Mouse (Mus musculus): ENCODE measurements around the gene Tor2a. TPM values are rescaled to one million over a fixed set of nuclear protein-coding genes. Genes with fewer than 3 reads are reported as not detected.

Gene Tor2a
- polyA plus RNA-seq, 1 experiment from 2014 or later = 57.2 TPM

DNA sequence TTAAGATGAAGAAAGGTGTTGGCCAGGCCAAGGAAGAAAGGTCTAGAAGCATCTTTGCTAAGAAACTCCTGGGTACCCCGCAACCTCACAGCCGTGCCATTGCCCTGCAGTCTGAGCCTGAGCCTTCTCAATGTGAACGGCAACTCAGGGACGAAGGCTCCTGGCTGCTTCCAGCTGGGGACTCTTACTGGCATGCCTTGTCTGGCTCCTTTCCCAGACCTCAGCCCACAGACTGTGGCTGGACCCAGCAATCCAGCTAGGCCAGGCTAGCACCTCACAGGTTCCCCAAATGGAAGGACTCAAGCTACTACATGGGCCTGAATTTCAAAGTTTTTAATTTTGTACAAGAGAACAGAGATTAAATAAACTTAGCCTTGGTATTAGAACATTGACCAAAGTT lies 4.8 kb downstream of the Tor2a start:
- Histone ChIP-seq H3K27me3 (replicated peaks; ENCODE audit: control insufficient read depth, insufficient read depth, low read length) (no peaks in the 10 kb centered on the region), H3K9ac (ENCODE audit: low read depth, low read length) (no peak overlapping the region), H3K27ac (ENCODE audit: low read depth, low read length) (no peak overlapping the region), H3K4me3 (ENCODE audit: low read depth, low read length) (no peak overlapping the region), H3K9me3 (ENCODE audit: control insufficient read depth, low read length) (no peaks in the 10 kb centered on the region), H3K4me2 (no peak overlapping the region), H3K4me1 (replicated peaks; ENCODE audit: control insufficient read depth, insufficient read depth, low read length) (0 out of 2 replicates have a peak, but pooled peaks cover 3% of the 10 kb centered on the region), H3K36me3 (ENCODE audit: control insufficient read depth, insufficient read depth, low read length) (peaks cover 12% of the 10 kb centered on the region)
- DNase-seq (ENCODE audit: low spot score) (no peak), ATAC-seq (replicated peaks; ENCODE audit: low FRiP score) (no peak)
- WGBS = 87% methylated on average over 4 of the region's 4 CpGs

- Histone ChIP-seq H3K27ac (ENCODE audit: low read depth, low read length) (no peak overlapping the region), H3K36me3 (ENCODE audit: control insufficient read depth, insufficient read depth, low read length) (peaks cover 12% of the 10 kb centered on the region), H3K4me2 (no peak overlapping the region), H3K9ac (ENCODE audit: low read depth, low read length) (no peak overlapping the region), H3K4me1 (replicated peaks; ENCODE audit: control insufficient read depth, insufficient read depth, low read length) (peaks cover 11% of the 10 kb centered on the region; the same call in 1 of the 2 replicates), H3K27me3 (replicated peaks; ENCODE audit: control insufficient read depth, insufficient read depth, low read length) (no peaks in the 10 kb centered on the region), H3K9me3 (ENCODE audit: control insufficient read depth, low read length) (no peaks in the 10 kb centered on the region), H3K4me3 (ENCODE audit: low read depth, low read length) (no peak overlapping the region)
- DNase-seq (ENCODE audit: low spot score) (no peak), ATAC-seq (replicated peaks; ENCODE audit: low FRiP score) (no peak)
- 62% methylated on average over 3 of the region's 3 CpGs for WGBS
Observed at GRCm38 (mm10) chr2:32763353-32763752, 6.3 kb downstream of the Tor2a start.

DNA sequence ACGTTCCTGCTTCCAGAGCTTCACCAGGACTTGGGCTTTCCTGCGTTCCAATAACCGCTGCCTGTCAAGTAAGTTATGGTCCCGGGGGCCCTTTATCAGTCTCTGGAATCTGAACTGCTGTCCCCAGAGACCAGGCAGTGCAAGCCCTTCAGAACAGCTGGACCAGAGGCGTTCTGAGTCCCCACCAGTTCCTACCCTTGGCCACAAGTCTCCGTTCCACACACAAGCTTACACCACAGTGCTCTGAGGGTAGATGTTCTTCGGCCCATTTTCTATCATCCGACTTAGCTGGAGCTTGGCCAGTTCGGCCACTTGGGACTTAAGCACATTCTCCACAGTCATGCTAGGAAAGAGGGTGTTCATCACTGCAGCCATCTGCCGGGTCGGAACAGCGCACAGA lies 10.2 kb downstream of the Tor2a start:
- Histone ChIP-seq H3K27me3 (replicated peaks; ENCODE audit: control insufficient read depth, insufficient read depth, low read length) (no peaks in the 10 kb centered on the region), H3K4me3 (ENCODE audit: low read depth, low read length) (no peak overlapping the region), H3K27ac (ENCODE audit: low read depth, low read length) (no peak overlapping the region), H3K4me2 (no peak overlapping the region), H3K9ac (ENCODE audit: low read depth, low read length) (no peak overlapping the region), H3K4me1 (replicated peaks; ENCODE audit: control insufficient read depth, insufficient read depth, low read length) (peaks cover 29% of the 10 kb centered on the region), H3K9me3 (ENCODE audit: control insufficient read depth, low read length) (no peaks in the 10 kb centered on the region), H3K36me3 (ENCODE audit: control insufficient read depth, insufficient read depth, low read length) (peaks cover 2% of the 10 kb centered on the region; the same call in 1 of the 2 replicates)
- no peak for ATAC-seq (replicated peaks; ENCODE audit: low FRiP score)
- no peak for DNase-seq (ENCODE audit: low spot score)
- 72% methylated on average over 12 of the region's 12 CpGs for WGBS

- Histone ChIP-seq H3K4me2 (peak overlapping the region; percentile 51), H3K9me3 (ENCODE audit: control insufficient read depth, low read length) (no peaks in the 10 kb centered on the region), H3K27me3 (replicated peaks; ENCODE audit: control insufficient read depth, insufficient read depth, low read length) (no peaks in the 10 kb centered on the region), H3K4me3 (ENCODE audit: low read depth, low read length) (no peak overlapping the region), H3K9ac (ENCODE audit: low read depth, low read length) (no peak overlapping the region), H3K27ac (ENCODE audit: low read depth, low read length) (peak overlapping the region; percentile 64; the same call in 1 of the 2 replicates), H3K4me1 (replicated peaks; ENCODE audit: control insufficient read depth, insufficient read depth, low read length) (peaks cover 29% of the 10 kb centered on the region), H3K36me3 (ENCODE audit: control insufficient read depth, insufficient read depth, low read length) (no peaks in the 10 kb centered on the region)
- ATAC-seq (replicated peaks; ENCODE audit: low FRiP score) (peak; percentile 85), DNase-seq (ENCODE audit: low spot score) (peak; percentile 45)
- 40% methylated on average over 19 of the region's 19 CpGs for WGBS
Observed at GRCm38 (mm10) chr2:32768661-32769285, 11.7 kb downstream of the Tor2a start.

- Histone ChIP-seq H3K4me2 (no peak overlapping the region), H3K36me3 (ENCODE audit: control insufficient read depth, insufficient read depth, low read length) (no peaks in the 10 kb centered on the region), H3K9ac (ENCODE audit: low read depth, low read length) (no peak overlapping the region), H3K4me3 (ENCODE audit: low read depth, low read length) (no peak overlapping the region), H3K27ac (ENCODE audit: low read depth, low read length) (peak overlapping the region; percentile 64; the same call in 1 of the 2 replicates), H3K27me3 (replicated peaks; ENCODE audit: control insufficient read depth, insufficient read depth, low read length) (no peaks in the 10 kb centered on the region), H3K4me1 (replicated peaks; ENCODE audit: control insufficient read depth, insufficient read depth, low read length) (peaks cover 29% of the 10 kb centered on the region), H3K9me3 (ENCODE audit: control insufficient read depth, low read length) (no peaks in the 10 kb centered on the region)
- DNase-seq (ENCODE audit: low spot score) (no peak), ATAC-seq (replicated peaks; ENCODE audit: low FRiP score) (no peak)
- 81% methylated on average over 5 of the region's 5 CpGs for WGBS
Observed at GRCm38 (mm10) chr2:32769327-32770085, 12.5 kb downstream of the Tor2a start.

DNA sequence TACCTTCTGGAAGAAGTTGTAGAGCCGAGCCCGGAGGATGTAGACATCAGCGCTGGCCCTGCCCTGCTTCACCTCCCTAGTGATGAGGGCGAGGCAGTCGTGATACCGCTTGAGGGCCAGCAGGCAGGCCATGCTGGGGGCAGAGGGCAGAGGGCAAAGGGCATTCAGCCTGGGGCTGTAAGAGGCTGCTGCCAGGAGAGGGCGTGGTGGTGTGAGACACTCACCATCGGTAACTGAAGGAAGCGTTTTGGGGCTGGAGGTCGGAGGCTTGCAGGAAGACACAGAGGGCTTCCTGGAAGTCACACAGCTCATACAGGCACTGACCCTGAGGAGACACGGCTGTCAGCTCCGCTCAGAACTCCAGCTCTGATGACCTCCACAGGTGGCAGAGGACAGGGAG lies 14.9 kb downstream of the Tor2a start:
- Histone ChIP-seq H3K4me1 (replicated peaks; ENCODE audit: control insufficient read depth, insufficient read depth, low read length) (peaks cover 31% of the 10 kb centered on the region), H3K9me3 (ENCODE audit: control insufficient read depth, low read length) (no peaks in the 10 kb centered on the region)

GRCm38 (mm10) chr2:32772626-32773279 lies 15.7 kb downstream of the Tor2a start:
- Histone ChIP-seq H3K4me1 (replicated peaks; ENCODE audit: control insufficient read depth, insufficient read depth, low read length) (peaks cover 28% of the 10 kb centered on the region), H3K27me3 (replicated peaks; ENCODE audit: control insufficient read depth, insufficient read depth, low read length) (no peaks in the 10 kb centered on the region), H3K4me2 (no peak overlapping the region), H3K4me3 (ENCODE audit: low read depth, low read length) (no peak overlapping the region), H3K36me3 (ENCODE audit: control insufficient read depth, insufficient read depth, low read length) (peaks cover 2% of the 10 kb centered on the region; the same call in 1 of the 2 replicates), H3K9me3 (ENCODE audit: control insufficient read depth, low read length) (no peaks in the 10 kb centered on the region), H3K27ac (ENCODE audit: low read depth, low read length) (no peak overlapping the region), H3K9ac (ENCODE audit: low read depth, low read length) (no peak overlapping the region)
- WGBS = 80% methylated on average over 8 of the region's 8 CpGs
- DNase-seq (ENCODE audit: low spot score) (no peak), ATAC-seq (replicated peaks; ENCODE audit: low FRiP score) (no peak)

More for the DNA sequence above, 14.9 kb downstream of the Tor2a start:
- H3K9ac ChIP-seq (ENCODE audit: low read depth, low read length) = 0 out of 2 replicates have a peak overlapping the region, but pooled peaks have one; percentile 18
- H3K4me3 ChIP-seq (ENCODE audit: low read depth, low read length) = no peak overlapping the region
- peak; percentile 45 for DNase-seq (ENCODE audit: low spot score)
- H3K27ac ChIP-seq (ENCODE audit: low read depth, low read length) = no peak overlapping the region
- 0 out of 2 replicates have a peak overlapping the region, but pooled peaks have one; percentile 18 for H3K4me2 ChIP-seq
- 19% methylated on average over 12 of the region's 12 CpGs for WGBS
- H3K36me3 ChIP-seq (ENCODE audit: control insufficient read depth, insufficient read depth, low read length) = no peaks in the 10 kb centered on the region
- no peak for ATAC-seq (replicated peaks; ENCODE audit: low FRiP score)
- no peaks in the 10 kb centered on the region for H3K27me3 ChIP-seq (replicated peaks; ENCODE audit: control insufficient read depth, insufficient read depth, low read length)

- Histone ChIP-seq H3K4me3 (ENCODE audit: low read depth, low read length) (peak within 1 kb of the TSS; percentile 54), H3K9me3 (ENCODE audit: control insufficient read depth, low read length) (no peaks in the 10 kb centered on the region), H3K9ac (ENCODE audit: low read depth, low read length) (peak within 1 kb of the TSS; percentile 37), H3K36me3 (ENCODE audit: control insufficient read depth, insufficient read depth, low read length) (peaks cover 2% of the 10 kb centered on the region; the same call in 1 of the 2 replicates), H3K4me2 (peak within 1 kb of the TSS; percentile 85), H3K4me1 (replicated peaks; ENCODE audit: control insufficient read depth, insufficient read depth, low read length) (peaks cover 17% of the 10 kb centered on the region), H3K27ac (ENCODE audit: low read depth, low read length) (no peak within 1 kb of the TSS), H3K27me3 (replicated peaks; ENCODE audit: control insufficient read depth, insufficient read depth, low read length) (no peaks in the 10 kb centered on the region)
- under 1% methylated on average over 46 of the region's 46 CpGs for WGBS
- ATAC-seq (replicated peaks; ENCODE audit: low FRiP score) (peak; percentile 94), DNase-seq (ENCODE audit: low spot score) (peak; percentile 98)
Observed at GRCm38 (mm10) chr2:32775359-32776074, 18.5 kb downstream of the Tor2a start, which contains the start of the genes Ttc16 and Ptrh1. Gene Ttc16, minus strand, starts transcription at chr2:32775633. Gene Ptrh1, plus strand, starts transcription at chr2:32775786.

Data from liver, embryonic 11.5 days (tissue).